Comparison of ENCODE assay signal across 10 mouse cellular contexts in the genomic region with DNA sequence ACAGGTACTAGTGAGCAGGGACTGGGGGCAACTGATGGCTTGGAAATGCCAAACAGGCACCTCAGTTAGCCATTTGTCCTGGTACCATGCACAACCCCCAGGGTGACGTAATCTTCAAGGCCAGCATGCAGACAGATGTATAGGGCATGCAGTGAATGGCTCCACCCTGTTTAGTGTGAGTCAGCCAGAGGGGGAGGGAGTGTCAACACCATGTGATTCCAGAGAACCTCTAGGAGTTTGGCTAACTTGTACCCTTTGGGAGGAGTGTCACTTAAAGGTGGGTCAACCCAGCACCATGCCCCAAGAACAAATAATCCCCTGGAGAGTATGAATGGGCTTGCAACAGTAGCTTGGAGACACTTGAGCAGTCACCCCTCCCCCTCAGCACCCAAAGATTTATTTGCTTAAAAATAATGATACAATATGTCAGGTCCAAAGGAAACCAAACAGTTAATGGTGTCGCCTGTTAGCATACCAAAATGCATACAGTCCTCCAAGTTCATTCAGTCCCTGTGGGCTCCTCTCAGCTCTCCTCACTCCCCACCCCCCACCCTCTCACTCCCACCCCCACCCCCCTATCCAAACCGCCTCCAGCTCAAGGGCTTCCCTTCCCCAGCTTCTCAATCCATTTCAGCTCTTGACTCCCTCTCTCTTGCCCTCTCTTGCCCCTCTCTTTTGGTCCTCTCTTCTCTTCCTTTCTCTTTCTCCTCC. TPM values are rescaled to one million over a fixed set of nuclear protein-coding genes. Genes with fewer than 3 reads are reported as not detected.
DNase-seq lines count a peak whose midpoint lies in the region; ATAC-seq lines count a peak whose summit lies in the region.
"Had no signal": no experiment of that assay in that cellular context is flagged by ENCODE, and none has a peak within 500 bp of the region (broad histone marks: within the 10 kb centered on the region; RNA-seq: fewer than 3 reads in every experiment).

No protein-coding gene starts in this region.

- H3K9me3 ChIP-seq in neural tube, embryonic 11.5 days (ENCODE audit: control insufficient read depth, low read length), result no peaks in the 10 kb centered on the region
- H3K9me3 ChIP-seq in stomach, embryonic 15.5 days, result no peaks in the 10 kb centered on the region

- peak; percentile 18; the same call in 1 of the 2 replicates for ATAC-seq in neural tube, embryonic 11.5 days (ENCODE audit: insufficient read depth, low FRiP score, low TSS enrichment)
- peak; percentile 94 for ATAC-seq in stomach, embryonic 15.5 days (ENCODE audit: insufficient read depth, low FRiP score, low read depth)

- H3K4me3 ChIP-seq in neural tube, embryonic 11.5 days (ENCODE audit: low read depth, low read length), result no peak overlapping the region
- no peak overlapping the region for H3K4me3 ChIP-seq in stomach, embryonic 15.5 days (replicated peaks)

- intact Hi-C loops in heart, postnatal 14 days (cut with DNase I), result no loop called here

- DNase-seq in neural tube, embryonic 11.5 days (ENCODE audit: low spot score), result no peak
- DNase-seq in neural tube, embryonic 10.5 days (ENCODE audit: extremely low spot score, low spot score), result no peak
- DNase-seq in c-Kit-positive CD71-positive TER-119-negative erythroid progenitor cells, embryonic 14.5 days (ENCODE audit: low read depth), result peak; percentile 23
- peak; percentile 82 to 89 for DNase-seq in lung, adult 18-20 months
- DNase-seq in left cerebral cortex, adult 11 months (ENCODE audit: low spot score), result no peak
- DNase-seq in heart, postnatal 14 days, result no peak
- DNase-seq in right cerebral cortex, postnatal 25 days, result no peak
- DNase-seq: gastrocnemius, postnatal 14 days; thymus, adult 2 months had no signal

- H3K4me2 ChIP-seq in neural tube, embryonic 11.5 days (ENCODE audit: low read depth), result no peak overlapping the region
- no peak overlapping the region for H3K4me2 ChIP-seq in stomach, embryonic 15.5 days

- no peak overlapping the region for H3K27ac ChIP-seq in neural tube, embryonic 11.5 days (ENCODE audit: low read depth, low read length)
- peak overlapping the region; percentile 68; the same call in 1 of the 2 replicates for H3K27ac ChIP-seq in stomach, embryonic 15.5 days

- H3K27me3 ChIP-seq in neural tube, embryonic 11.5 days (ENCODE audit: control insufficient read depth, insufficient read depth, low read length), result no peaks in the 10 kb centered on the region
- H3K27me3 ChIP-seq in stomach, embryonic 15.5 days (replicated peaks), result no peaks in the 10 kb centered on the region

- H3K9ac ChIP-seq in neural tube, embryonic 11.5 days (ENCODE audit: low read length), result no peak overlapping the region
- no peak overlapping the region for H3K9ac ChIP-seq in stomach, embryonic 15.5 days

- peaks cover 13% of the 10 kb centered on the region for H3K4me1 ChIP-seq in neural tube, embryonic 11.5 days (ENCODE audit: control insufficient read depth, insufficient read depth, low read length)
- 0 out of 2 replicates have a peak, but pooled peaks cover 4% of the 10 kb centered on the region for H3K4me1 ChIP-seq in stomach, embryonic 15.5 days

- no peaks in the 10 kb centered on the region for H3K36me3 ChIP-seq in neural tube, embryonic 11.5 days (ENCODE audit: control insufficient read depth, insufficient read depth, low read length)
- no peaks in the 10 kb centered on the region for H3K36me3 ChIP-seq in stomach, embryonic 15.5 days

- 52% methylated on average over 3 of the region's 3 CpGs for WGBS in neural tube, embryonic 11.5 days
- WGBS in stomach, embryonic 15.5 days, result 26% methylated on average over 3 of the region's 3 CpGs

RNA-seq across cellular contexts. Expression of a gene that starts 32.3 kb away (rescaled TPM):
- polyA plus RNA-seq in neural tube, embryonic 11.5 days (2014; fragmentation: Nextera tagmentation; extraction: Ambion mirVana), result 0.35 and 0.36 TPM in 2 replicates
- polyA plus RNA-seq in stomach, embryonic 15.5 days (2015; fragmentation: Nextera tagmentation; extraction: Ambion mirVana), result 11.3 and 12.4 TPM in 2 replicates
- 1 to 10 TPM; 5.8 to 6.2 TPM for total RNA-seq in heart, postnatal 14 days (2021)

RNA-seq across cellular contexts. Expression of a gene that starts 41.9 kb away (rescaled TPM):
- 34.2 and 34.7 TPM in 2 replicates for polyA plus RNA-seq in neural tube, embryonic 11.5 days (2014; fragmentation: Nextera tagmentation; extraction: Ambion mirVana)
- polyA plus RNA-seq in stomach, embryonic 15.5 days (2015; fragmentation: Nextera tagmentation; extraction: Ambion mirVana), result 18.9 and 20.5 TPM in 2 replicates
- total RNA-seq in heart, postnatal 14 days (2021), result 10 to 100 TPM; 28.0 to 29.9 TPM

Comparison
In these comparisons a context has a peak if more than half of its experiments do, and no peak if none do; other contexts are left out.
1. DNase-seq: peak in c-Kit-positive CD71-positive TER-119-negative erythroid progenitor cells, embryonic 14.5 days (single experiment) and lung, adult 18-20 months (2 of 2); none in neural tube, embryonic 11.5 days (single experiment), neural tube, embryonic 10.5 days (single experiment), left cerebral cortex, adult 11 months (single experiment), heart, postnatal 14 days (0 of 2) and right cerebral cortex, postnatal 25 days (single experiment).